Mouse (Mus musculus) embryo, embryonic 11.5 days (tissue): ENCODE data around the gene Scrn1.

Experiments
- DNase-seq: peaks from one replicate; pipeline ENCODE4 v3.0.0-alpha.2; 2012; ENCODE audit warnings: low read depth, low spot score

Scrn1 gene

DNA sequence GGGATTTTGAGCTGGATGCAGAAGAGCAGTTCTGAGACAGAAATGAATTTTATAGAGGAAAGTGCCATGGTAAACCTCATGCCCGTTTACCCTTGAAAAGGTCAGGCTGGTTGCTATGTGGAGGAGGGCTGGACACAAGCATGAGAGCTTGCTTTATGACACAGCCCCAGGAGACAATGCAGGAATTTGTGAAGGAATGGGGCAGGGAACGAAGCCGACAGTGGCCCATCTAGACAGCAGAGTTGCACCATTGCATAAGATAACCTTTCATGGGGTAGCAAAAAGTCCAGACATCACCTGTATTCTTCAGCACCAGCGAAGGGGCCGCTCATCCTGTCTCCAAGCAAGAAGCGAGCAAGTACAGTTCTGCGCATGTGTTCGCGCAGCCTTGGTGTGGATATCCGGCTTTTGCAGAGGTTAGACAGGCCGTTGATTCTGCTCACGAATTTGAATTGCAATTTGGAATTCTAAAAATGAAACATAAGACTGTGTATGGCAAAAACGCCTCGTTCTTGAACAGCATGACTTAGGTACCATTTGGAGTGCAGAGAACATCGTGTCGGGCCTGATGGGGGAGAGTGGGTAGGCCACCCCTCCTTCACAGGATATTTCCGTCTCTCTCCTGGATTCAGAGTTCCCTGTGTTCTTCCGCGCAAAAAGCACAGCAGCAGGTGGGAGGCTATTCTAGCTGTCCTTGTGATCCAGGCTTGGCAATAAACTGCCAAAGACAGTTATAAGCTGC lies 90.2 kb downstream of the Scrn1 start:
- no peak for DNase-seq

DNA sequence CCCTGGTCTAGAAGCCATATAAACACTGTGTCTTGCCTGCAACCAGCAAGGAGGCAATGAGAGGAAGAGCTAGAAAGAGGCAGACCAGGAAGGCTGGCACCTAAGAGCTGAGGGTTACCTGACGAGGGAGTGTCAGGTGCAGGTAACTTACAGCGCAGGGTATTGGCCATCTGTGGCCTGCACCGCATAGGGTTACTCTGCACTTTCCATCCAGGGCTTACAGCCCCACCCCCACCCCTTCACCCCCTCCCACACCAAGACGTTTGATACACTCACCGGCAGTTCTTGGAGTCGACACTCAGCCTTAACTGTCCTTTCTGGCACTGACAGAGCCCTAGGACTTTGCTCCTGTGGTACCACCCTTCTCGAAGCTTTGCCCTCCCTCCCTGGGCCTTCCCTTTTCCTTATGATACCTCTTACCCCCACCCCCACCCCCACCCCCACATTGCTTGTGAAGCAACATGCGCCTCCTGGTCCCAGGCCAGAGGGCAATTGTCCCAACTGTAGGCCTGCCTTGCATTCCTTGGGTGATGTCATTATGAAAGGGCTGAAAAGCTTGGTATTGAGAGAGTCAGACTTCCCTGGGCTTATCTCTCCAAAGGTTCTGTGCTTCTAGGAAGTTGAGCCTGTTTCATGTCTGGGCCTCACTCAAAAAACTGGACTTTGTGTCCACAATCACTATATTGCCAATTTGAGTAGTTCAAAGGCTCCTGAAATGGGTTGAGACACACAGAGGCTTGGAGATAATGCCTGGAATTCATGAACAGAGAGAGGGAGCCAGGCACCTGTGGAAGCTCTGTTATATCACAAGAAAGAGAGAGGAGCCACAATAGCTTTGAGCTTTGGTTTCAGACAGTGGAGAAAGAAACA lies 93.2 kb downstream of the Scrn1 start:
- DNase-seq: no peak

DNA sequence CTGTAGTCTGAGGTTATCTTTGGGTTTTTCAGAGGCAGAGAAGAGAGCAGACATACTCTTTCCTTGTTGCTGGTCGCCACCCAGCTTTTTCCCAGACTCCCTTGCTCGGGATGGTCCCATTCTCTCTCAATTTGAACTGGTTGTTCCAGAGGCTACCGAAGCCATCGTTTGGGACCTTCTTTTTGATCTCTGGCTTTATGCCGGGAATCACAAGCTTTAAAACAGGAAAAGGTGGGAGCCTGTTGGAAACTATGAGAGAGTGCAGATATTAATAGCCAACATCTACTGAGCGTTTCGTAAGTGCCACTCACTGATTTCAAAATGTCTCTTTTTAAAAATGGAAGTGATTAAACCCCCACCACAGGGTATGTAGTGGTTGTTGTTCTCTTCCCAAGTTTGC lies 94.4 kb downstream of the Scrn1 start:
- no peak for DNase-seq

DNA sequence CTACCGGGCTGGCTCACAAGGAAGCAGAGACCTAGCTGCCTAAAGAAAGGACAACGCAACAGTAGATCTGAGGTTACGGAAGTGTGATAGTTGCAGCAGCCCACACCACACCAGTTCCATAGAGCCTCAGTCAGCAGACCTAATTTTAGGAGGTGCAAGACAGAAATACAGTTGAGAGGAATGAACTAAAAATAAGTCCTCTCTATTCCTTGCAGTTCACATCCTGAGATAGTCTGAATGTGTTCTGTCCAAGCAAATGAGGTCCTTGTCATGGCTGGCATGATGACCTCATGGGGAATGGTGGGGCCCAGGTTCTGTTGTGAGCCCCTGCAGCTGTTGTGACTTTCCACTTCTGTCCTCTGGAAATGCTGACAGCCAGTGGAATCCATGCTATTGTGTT lies 98.9 kb downstream of the Scrn1 start:
- DNase-seq: no peak

DNA sequence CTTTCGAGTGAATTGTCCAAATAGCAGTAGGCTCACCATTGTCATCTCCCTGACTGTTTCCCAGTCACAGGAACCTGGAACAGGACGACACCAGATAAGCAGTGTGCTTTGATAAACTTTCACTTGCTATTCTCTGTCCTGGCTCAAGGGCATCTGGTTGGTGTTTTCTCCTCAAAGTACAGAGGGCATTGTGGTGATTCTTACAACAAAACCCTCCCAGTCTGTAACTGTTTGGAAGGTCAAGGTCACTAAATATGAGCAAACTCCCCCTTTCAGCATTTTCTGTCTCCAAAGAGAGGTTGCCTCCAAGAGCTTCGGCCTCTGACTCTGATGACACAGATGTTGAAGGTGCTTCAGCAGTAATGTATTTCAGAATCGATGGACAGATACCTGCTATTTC lies 101.4 kb downstream of the Scrn1 start:
- no peak for DNase-seq

DNA sequence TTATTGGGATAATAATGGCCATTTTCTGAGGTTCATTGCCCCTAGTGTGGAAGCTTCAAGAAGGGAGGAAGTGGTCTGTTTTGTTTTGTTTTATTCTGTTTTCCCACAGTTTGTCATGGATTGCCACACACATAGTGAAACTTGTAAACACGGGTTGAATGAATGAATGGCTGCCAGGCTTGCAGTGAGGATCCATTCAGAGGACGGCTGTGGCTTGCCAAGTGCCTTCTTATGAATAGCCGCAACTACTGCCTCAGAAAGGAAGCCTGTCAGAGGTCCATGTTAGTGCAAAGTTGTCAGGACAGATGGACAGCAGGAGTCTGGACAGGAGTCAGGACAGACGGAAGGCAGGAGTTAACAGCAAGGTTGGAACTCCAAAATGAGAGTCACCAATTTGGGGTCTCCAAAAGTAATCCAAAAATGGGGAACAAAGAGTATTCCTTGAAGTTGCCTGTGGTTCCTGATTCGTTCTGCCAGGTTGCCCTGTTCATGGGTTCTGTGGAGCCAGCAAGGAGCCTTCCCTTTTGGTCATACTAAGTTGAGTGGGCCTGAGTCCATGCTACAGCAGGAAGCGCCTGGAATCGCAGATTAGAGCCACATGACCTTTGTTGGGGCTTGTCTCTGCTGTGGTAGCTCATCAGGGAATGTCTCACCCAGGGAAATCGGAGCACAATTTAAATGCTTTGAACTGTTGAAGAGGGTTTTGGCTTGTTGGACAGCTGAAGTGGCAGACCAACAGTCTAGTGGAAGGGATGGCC lies 102.4 kb downstream of the Scrn1 start:
- no peak for DNase-seq

DNA sequence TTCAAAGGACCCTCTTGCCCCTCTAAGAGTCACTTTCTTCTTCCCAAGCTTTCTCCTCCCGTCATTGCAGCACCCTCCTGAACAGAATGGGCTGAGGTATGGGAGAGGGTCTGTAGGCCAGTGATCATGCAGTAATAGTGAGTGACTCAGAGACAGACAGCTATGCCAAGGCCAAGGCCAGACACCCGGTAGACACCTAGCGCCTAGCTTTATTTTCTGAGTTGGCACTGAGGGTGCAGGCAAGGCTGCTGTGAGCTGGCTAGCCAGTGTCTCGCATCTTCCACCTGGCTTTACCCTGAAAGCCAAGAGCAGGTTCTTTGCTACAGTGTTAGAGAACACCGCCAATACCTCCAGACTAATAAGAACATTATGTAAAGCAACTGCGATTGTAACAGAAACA lies 103.5 kb downstream of the Scrn1 start:
- no peak for DNase-seq

DNA sequence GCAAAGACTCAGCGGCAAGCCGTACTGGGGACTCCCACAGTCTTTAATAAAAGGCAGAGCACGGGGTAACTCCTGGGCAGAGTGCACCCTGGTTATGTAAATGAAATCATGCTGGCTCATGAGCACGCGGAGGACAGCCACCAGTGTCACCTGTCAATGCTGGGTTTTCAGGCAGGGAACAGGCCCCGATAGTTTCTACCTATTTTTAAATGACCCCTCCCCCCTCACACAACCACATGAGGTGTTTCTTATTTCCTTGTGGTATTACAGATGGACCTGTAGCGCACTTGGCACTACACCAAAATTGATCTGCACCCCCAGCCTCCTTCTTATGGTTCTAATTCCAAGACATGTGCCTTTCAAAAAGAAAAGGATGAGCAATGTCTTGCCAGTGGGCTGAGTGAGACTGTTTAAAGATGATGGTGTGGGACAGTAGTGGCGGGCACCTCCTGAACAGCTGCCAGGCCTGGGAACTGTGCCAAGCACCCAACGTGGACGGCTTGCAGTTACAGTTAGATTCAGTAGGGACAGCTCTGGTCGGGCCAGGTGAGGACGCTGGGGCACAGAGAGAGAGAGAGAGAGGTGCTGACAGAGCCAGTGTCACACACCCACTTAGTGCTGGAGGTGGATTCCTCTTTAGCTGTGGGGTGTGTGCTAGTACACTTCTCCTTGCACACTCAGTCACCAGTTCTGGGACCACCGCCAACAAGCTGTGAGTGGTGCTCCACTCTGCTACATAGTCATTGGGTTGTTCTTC lies 105.2 kb downstream of the Scrn1 start:
- DNase-seq: no peak

DNA sequence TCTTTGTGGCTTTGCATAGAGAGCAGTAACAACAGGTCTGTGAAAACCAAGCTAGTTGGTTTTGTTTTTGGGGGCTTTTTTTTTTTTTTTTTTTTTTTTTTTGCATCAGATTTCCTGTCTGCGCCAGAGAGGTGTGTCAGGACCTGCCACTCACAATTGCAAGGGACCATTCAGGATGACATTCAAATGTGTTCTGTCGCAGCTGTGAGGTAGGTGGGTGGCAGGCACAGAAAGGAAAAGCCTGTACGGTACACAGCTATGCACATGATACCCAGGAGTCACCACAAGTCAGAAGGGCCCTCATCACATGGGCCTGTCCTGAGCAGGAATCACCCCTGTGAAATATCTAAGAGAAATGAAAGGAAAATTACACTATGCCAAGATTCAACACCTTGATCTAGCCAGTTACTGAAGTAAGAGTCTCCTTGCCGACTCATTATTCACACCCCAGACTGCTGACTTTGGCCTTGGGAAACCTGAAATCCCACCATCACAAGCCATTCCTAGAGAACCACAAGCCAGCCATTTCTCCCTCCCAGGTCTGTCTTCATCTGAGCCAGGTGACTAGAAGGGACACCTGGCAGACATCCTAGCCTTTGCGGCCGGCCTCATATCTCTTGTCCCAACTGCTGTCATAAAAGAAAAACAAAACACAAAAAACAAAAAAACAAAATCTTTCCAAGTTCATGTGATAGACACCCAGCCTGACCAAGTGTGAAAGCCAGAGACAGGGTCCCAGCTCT lies 105.9 kb downstream of the Scrn1 start:
- no peak for DNase-seq

DNA sequence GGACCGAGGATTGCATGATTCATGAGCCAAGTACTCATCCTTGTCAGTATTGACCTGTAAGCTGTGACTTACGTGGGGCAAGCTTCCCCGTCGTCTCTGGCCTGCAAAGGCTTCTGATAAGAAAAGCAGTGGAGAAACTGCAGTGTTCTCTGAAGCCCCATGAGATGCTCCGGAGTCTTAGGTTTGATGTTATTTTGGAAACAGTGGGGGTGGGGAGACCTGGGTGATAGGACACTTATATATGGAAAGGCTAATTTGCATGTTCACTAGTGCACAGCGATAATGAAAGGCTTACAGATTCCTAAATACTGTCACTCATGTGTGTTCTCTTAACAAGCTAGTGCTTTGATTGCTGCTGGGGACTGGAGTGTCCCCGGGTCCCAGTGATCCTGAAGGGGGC lies 106.6 kb downstream of the Scrn1 start:
- no peak for DNase-seq
